Mouse (Mus musculus) midbrain, embryonic 12.5 days (tissue): ENCODE data around the gene Nhlrc4. TPM values are rescaled to one million over a fixed set of nuclear protein-coding genes. Genes with fewer than 3 reads are reported as not detected.

Experiments used
- ATAC-seq: fragments of 200-750 bp; cut with Nextera tagmentation; 2 replicates; pipeline ENCODE4 v1.8.0; 2017; ENCODE audit warnings: low read depth, moderate TSS enrichment, moderate library complexity; ENCODE audit not compliant: low FRiP score
- H3K27ac ChIP-seq: fragments of 300-500 bp; sonication (generic); replicated peaks from 2 replicates; pipeline ENCODE4 v1.5.1; 2016; ENCODE audit warnings: mild to moderate bottlenecking
- H3K27me3 ChIP-seq: fragments of 300-500 bp; sonication (generic); 2 replicates; pipeline ENCODE4 v1.6.1; 2016; ENCODE audit warnings: mild to moderate bottlenecking
- H3K36me3 ChIP-seq: fragments of 300-500 bp; sonication (generic); 2 replicates; pipeline ENCODE4 v1.6.1; 2016
- H3K4me1 ChIP-seq: fragments of 300-500 bp; sonication (generic); 2 replicates; pipeline ENCODE4 v1.6.1; 2016
- H3K4me2 ChIP-seq: fragments of 300-500 bp; sonication (generic); replicated peaks from 2 replicates; pipeline ENCODE4 v1.6.1; 2016; ENCODE audit warnings: mild to moderate bottlenecking, moderate library complexity
- H3K4me3 ChIP-seq: fragments of 300-500 bp; sonication (generic); 2 replicates; pipeline ENCODE4 v1.5.1; 2016; ENCODE audit warnings: mild to moderate bottlenecking
- H3K9ac ChIP-seq: fragments of 300-500 bp; sonication (generic); replicated peaks from 2 replicates; pipeline ENCODE4 v1.6.1; 2016; ENCODE audit warnings: mild to moderate bottlenecking, moderate library complexity
- H3K9me3 ChIP-seq: fragments of 300-500 bp; sonication (generic); 2 replicates; pipeline ENCODE4 v1.6.1; 2016; ENCODE audit warnings: mild to moderate bottlenecking
- WGBS: fragments of 180-500 bp; shearing (Covaris S2); methylation state at CpG from one replicate; pipeline ENCODE4 v1.1.7; 2016; 5-methylcytosine and 5-hydroxymethylcytosine counted together
- polyA plus RNA-seq: library from polyadenylated mRNA; unstranded; fragments of >200 nt; fragmentation: Nextera tagmentation; extraction: Ambion mirVana; gene quantifications from 2 replicates; pipeline ENCODE4 v1.2.1, GENCODE M21; 2016

Gene Nhlrc4
- polyA plus RNA-seq, 1 experiment from 2014 or later: 0.61 TPM

DNA sequence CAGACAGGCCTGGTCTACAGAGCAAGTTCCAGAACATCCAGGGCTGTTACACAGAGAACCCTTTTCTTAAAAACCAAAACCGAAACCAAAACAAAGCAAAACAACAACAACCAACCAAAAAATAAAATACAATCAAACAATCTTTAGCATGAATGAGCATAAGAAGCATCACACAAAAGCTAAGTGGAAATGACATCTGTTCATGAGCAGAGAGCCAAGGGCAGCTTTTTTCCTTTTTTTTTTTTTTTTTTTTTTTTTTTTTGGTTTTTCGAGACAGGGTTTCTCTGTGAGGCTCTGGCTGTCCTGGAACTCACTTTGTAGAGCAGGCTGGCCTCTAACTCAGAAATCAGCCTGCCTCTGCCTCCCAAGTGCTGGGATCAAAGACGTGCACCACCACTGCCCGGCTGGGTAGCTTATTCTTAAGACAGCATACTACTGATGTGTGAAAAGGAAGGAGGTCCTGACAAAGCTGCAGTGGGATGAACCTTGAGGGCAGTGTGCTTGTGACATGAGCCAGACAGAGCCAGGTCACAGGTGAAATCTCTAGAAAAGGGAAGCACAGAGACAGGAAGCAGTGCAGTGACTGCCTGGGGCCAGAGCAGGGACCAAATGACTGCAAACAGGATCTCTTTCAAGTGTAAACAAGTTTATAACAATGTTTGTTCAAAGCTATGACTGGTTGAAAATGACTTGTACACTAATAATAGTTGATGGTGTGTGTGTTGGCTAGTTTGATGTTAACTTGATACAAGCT, 26.4 kb upstream of the Nhlrc4 start:
- Histone ChIP-seq H3K9me3 (no peaks in the 10 kb centered on the region), H3K9ac (no peak overlapping the region), H3K4me3 (no peak overlapping the region), H3K27ac (no peak overlapping the region), H3K36me3 (no peaks in the 10 kb centered on the region; the same call in 1 of the 2 replicates), H3K27me3 (no peaks in the 10 kb centered on the region), H3K4me1 (0 out of 2 replicates have a peak, but pooled peaks cover 2% of the 10 kb centered on the region), H3K4me2 (no peak overlapping the region)
- ATAC-seq: no peak
- 87% methylated on average over 4 of the region's 4 CpGs for WGBS

DNA sequence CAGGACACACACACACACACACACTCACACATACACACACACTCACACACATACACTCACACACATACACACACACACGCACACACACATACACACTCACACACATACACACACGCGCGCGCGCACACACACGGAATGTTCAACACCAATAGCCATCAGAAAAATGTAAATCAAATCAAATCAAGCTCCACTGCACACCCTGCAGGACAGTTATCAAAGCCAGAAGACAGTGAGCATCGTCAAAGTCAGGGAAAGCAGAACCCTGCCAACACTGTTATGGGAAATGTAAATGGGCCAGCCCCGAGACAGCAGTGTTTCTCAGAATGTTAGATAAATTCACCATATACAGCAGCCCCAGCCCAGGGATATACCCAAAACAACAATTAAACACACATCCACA, 25.7 kb upstream of the Nhlrc4 start:
- Histone ChIP-seq H3K27me3 (no peaks in the 10 kb centered on the region), H3K27ac (no peak overlapping the region), H3K9me3 (no peaks in the 10 kb centered on the region), H3K4me1 (0 out of 2 replicates have a peak, but pooled peaks cover 2% of the 10 kb centered on the region), H3K4me3 (no peak overlapping the region), H3K36me3 (no peaks in the 10 kb centered on the region; the same call in 1 of the 2 replicates), H3K9ac (no peak overlapping the region), H3K4me2 (no peak overlapping the region)
- WGBS: 93% methylated on average over 9 of the region's 9 CpGs
- ATAC-seq: no peak

GRCm38 (mm10) chr17:25968176-25968575, 23.4 kb upstream of the Nhlrc4 start:
- Histone ChIP-seq H3K4me3 (no peak overlapping the region), H3K36me3 (peaks cover 16% of the 10 kb centered on the region), H3K9ac (no peak overlapping the region), H3K4me2 (no peak overlapping the region), H3K27ac (no peak overlapping the region), H3K27me3 (no peaks in the 10 kb centered on the region), H3K9me3 (no peaks in the 10 kb centered on the region), H3K4me1 (0 out of 2 replicates have a peak, but pooled peaks cover 2% of the 10 kb centered on the region)
- WGBS: 76% methylated on average over 1 of the region's 1 CpGs
- no peak for ATAC-seq

DNA sequence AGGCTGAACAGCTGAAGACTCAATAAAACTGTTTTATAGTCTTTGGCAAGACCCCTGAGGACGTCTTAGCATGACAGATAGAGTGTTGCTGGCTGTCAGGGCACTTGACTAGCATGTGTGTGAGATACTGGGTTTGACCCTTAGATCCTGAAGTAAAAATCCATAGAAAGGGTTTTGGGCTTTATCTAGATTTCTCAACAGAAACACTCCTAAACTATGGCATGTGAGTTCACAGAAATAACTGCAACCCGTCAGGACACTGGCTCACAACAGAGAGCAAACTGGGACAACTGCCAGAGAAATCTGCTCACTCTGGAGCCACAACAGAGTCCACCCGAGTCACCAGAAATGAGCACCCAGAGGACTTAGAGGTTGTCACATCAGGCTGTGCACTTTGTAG, 22.9 kb upstream of the Nhlrc4 start:
- H3K9me3 ChIP-seq: no peaks in the 10 kb centered on the region
- H3K4me2 ChIP-seq: no peak overlapping the region
- H3K4me1 ChIP-seq: no peaks in the 10 kb centered on the region
- no peaks in the 10 kb centered on the region for H3K27me3 ChIP-seq
- H3K4me3 ChIP-seq: no peak overlapping the region
- no peak overlapping the region for H3K27ac ChIP-seq
- 83% methylated on average over 3 of the region's 3 CpGs for WGBS
- no peak overlapping the region for H3K9ac ChIP-seq
- no peak for ATAC-seq
- peaks cover 16% of the 10 kb centered on the region for H3K36me3 ChIP-seq

- H3K27me3 ChIP-seq: no peaks in the 10 kb centered on the region
- H3K36me3 ChIP-seq: peaks cover 41% of the 10 kb centered on the region
- no peak overlapping the region for H3K9ac ChIP-seq
- no peak overlapping the region for H3K4me2 ChIP-seq
- H3K4me3 ChIP-seq: no peak overlapping the region
- ATAC-seq: no peak
- no peaks in the 10 kb centered on the region for H3K9me3 ChIP-seq
- H3K27ac ChIP-seq: no peak overlapping the region
- WGBS: 92% methylated on average over 7 of the region's 7 CpGs
- no peaks in the 10 kb centered on the region for H3K4me1 ChIP-seq
Observed at GRCm38 (mm10) chr17:25964271-25964670, 19.5 kb upstream of the Nhlrc4 start.

GRCm38 (mm10) chr17:25962413-25962905, 17.7 kb upstream of the Nhlrc4 start:
- H3K27me3 ChIP-seq: no peaks in the 10 kb centered on the region
- H3K4me3 ChIP-seq: no peak overlapping the region
- H3K9ac ChIP-seq: no peak overlapping the region
- H3K36me3 ChIP-seq: peaks cover 54% of the 10 kb centered on the region
- no peaks in the 10 kb centered on the region for H3K9me3 ChIP-seq
- no peak overlapping the region for H3K27ac ChIP-seq
- no peak overlapping the region for H3K4me2 ChIP-seq
- no peak for ATAC-seq
- 93% methylated on average over 7 of the region's 7 CpGs for WGBS
- no peaks in the 10 kb centered on the region for H3K4me1 ChIP-seq

GRCm38 (mm10) chr17:25961566-25961965, 16.8 kb upstream of the Nhlrc4 start:
- Histone ChIP-seq H3K4me2 (no peak overlapping the region), H3K27ac (no peak overlapping the region), H3K9ac (no peak overlapping the region), H3K27me3 (no peaks in the 10 kb centered on the region), H3K4me3 (no peak overlapping the region), H3K9me3 (no peaks in the 10 kb centered on the region), H3K4me1 (no peaks in the 10 kb centered on the region), H3K36me3 (peaks cover 57% of the 10 kb centered on the region)
- 92% methylated on average over 5 of the region's 5 CpGs for WGBS
- ATAC-seq: no peak

- no peaks in the 10 kb centered on the region for H3K4me1 ChIP-seq
- H3K36me3 ChIP-seq: peaks cover 55% of the 10 kb centered on the region
- H3K9me3 ChIP-seq: no peaks in the 10 kb centered on the region
- H3K4me2 ChIP-seq: no peak overlapping the region
- H3K27me3 ChIP-seq: no peaks in the 10 kb centered on the region; the same call in 1 of the 2 replicates
- H3K9ac ChIP-seq: no peak overlapping the region
- H3K4me3 ChIP-seq: no peak overlapping the region
- WGBS: 93% methylated on average over 23 of the region's 23 CpGs
- H3K27ac ChIP-seq: no peak overlapping the region
- no peak for ATAC-seq
Observed at GRCm38 (mm10) chr17:25959630-25960467, 15.1 kb upstream of the Nhlrc4 start.

DNA sequence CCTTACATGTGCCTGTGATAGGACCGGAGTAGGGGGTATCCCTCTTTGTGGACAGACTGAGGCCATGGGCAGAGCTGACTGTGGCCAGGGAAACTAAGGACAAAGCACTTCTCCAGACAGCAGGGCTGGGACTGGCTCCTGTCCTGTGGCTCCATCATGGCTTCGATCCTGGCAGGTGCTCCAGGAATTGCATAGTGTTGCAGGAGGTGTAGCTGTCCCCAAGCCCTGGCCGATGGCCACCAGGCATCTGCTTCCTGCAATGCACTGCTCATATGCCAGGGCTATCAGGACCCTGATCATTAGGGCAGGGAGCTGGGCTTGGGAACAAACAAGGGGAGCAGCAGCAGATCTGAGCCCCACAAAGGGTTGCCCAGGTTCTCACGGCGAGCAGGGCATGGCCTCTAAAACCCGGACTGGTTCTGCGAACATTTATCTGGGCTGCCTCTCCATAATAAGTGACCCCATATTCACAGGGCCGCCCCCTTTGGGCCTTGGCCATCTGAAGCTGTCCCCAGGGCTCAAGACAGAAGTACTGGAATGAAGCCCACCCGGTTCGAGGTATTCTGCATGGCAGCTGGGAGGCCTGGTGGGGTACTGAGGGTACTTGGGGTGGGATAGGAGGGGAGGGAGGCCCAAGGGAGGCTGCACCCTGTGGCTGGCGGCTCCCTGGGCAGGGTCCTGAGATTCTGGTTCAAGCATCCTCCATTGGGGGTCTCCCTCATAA, 14.2 kb upstream of the Nhlrc4 start:
- WGBS: 96% methylated on average over 11 of the region's 11 CpGs
- Histone ChIP-seq H3K27me3 (peaks cover 3% of the 10 kb centered on the region), H3K36me3 (peaks cover 46% of the 10 kb centered on the region), H3K4me2 (no peak overlapping the region), H3K27ac (no peak overlapping the region), H3K9ac (no peak overlapping the region), H3K4me3 (no peak overlapping the region), H3K4me1 (no peaks in the 10 kb centered on the region), H3K9me3 (no peaks in the 10 kb centered on the region)
- no peak for ATAC-seq

DNA sequence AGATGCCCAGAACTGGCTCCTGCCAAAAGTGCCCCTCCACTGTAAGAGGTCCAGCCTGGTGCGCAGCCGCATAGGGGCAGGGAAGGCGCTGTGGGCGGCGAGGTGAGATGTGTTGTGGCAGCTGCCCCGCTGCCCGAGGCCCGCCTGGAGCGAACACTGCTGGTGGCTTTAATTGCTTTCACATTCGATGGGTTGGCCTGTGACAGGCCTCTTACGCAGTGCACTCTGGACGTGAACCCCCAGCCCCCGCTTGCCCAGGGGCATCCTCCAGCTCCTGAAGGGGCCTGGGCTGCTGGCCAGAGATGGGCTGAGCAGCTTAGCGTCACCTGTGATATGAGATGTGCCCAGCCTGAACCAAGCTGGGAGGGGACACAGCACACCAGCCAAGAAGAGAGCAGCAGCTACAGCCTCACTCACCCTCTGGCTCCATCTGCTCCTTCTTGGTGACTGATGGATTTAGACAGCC, 12.9 kb upstream of the Nhlrc4 start:
- Histone ChIP-seq H3K27me3 (peaks cover 15% of the 10 kb centered on the region), H3K27ac (no peak overlapping the region), H3K36me3 (peaks cover 41% of the 10 kb centered on the region), H3K9ac (no peak overlapping the region), H3K4me3 (no peak overlapping the region), H3K9me3 (no peaks in the 10 kb centered on the region), H3K4me1 (no peaks in the 10 kb centered on the region), H3K4me2 (no peak overlapping the region)
- 86% methylated on average over 14 of the region's 14 CpGs for WGBS
- ATAC-seq: no peak

GRCm38 (mm10) chr17:25956631-25957030, 11.9 kb upstream of the Nhlrc4 start:
- Histone ChIP-seq H3K36me3 (peaks cover 40% of the 10 kb centered on the region), H3K4me3 (no peak overlapping the region), H3K27me3 (peaks cover 24% of the 10 kb centered on the region), H3K9me3 (no peaks in the 10 kb centered on the region), H3K27ac (no peak overlapping the region), H3K4me1 (peaks cover 5% of the 10 kb centered on the region), H3K9ac (no peak overlapping the region), H3K4me2 (no peak overlapping the region)
- no peak for ATAC-seq
- 86% methylated on average over 7 of the region's 7 CpGs for WGBS
